Mouse (Mus musculus): ENCODE measurements at regions not wholly inside any gene's neighbourhood (a gene's known extent, or its start where the extent isn't known, plus 50 kb on each side); places are given as distances from the start of the nearest gene placed in this dataset.

GRCm38 (mm10) chr4:57362652-57363051 lies 61.0 kb upstream of the Ptpn3 start:
- no peak for DNase-seq (ENCODE audit: low read depth)

GRCm38 (mm10) chr4:57369736-57370373 lies 64.2 kb upstream of the Palm2 start:
- peak; percentile 82 for DNase-seq (ENCODE audit: low read depth)

- no peak for DNase-seq (ENCODE audit: low read depth)
Measured at GRCm38 (mm10) chr4:57377872-57378271, 56.2 kb upstream of the Palm2 start.

- DNase-seq (ENCODE audit: low read depth) = no peak
Measured at GRCm38 (mm10) chr4:57380063-57380800, 53.8 kb upstream of the Palm2 start.

GRCm38 (mm10) chr4:57381306-57381705 lies 52.7 kb upstream of the Palm2 start:
- DNase-seq (ENCODE audit: low read depth) = no peak
